In genomic region chr9:107231539-107232139, GRCm38 (mm10) we compare ENCODE assay signal across 8 mouse cellular contexts. TPM values are rescaled to one million over a fixed set of nuclear protein-coding genes. Genes with fewer than 3 reads are reported as not detected.
DNase-seq lines count a peak whose midpoint lies in the region; ATAC-seq and TF ChIP-seq lines count a peak whose summit lies in the region.

Gene Dock3 (minus strand): TSS chr9:107231909.

- TF ChIP-seq POLR2A in kidney, adult 2 months (IDR thresholded peaks at IDR 0.05; ENCODE audit: low read depth, low read length): no peak

- H3K27ac ChIP-seq in kidney, adult 2 months (ENCODE audit: insufficient read depth, low read depth, low read length): no peak within 1 kb of the TSS
- peak within 1 kb of the TSS; percentile 86 for H3K27ac ChIP-seq in hindbrain, embryonic 16.5 days (ENCODE audit: low read depth, low read length)
- peak within 1 kb of the TSS; percentile 90 for H3K27ac ChIP-seq in midbrain, embryonic 10.5 days (replicated peaks)
- no peak within 1 kb of the TSS for H3K27ac ChIP-seq in stomach, embryonic 14.5 days (ENCODE audit: low read length)

- intact Hi-C loops in left cerebral cortex, postnatal 36 days (cut with DNase I): no loop called here

- peaks cover 8% of the 10 kb centered on the region for H3K27me3 ChIP-seq in kidney, adult 2 months (replicated peaks; ENCODE audit: control insufficient read depth, insufficient read depth, low read length)
- peaks cover 10% of the 10 kb centered on the region for H3K27me3 ChIP-seq in hindbrain, embryonic 16.5 days (replicated peaks; ENCODE audit: control insufficient read depth, insufficient read depth, low read length)
- peaks cover 85% of the 10 kb centered on the region for H3K27me3 ChIP-seq in midbrain, embryonic 10.5 days (ENCODE audit: low read depth, poor library complexity, severe bottlenecking)
- H3K27me3 ChIP-seq in stomach, embryonic 14.5 days (ENCODE audit: control insufficient read depth, insufficient read depth, low read length): peaks cover 68% of the 10 kb centered on the region

- DNase-seq in kidney, adult 2 months: peak; percentile 32
- no peak for DNase-seq in kidney, adult 11 months
- peak; percentile 91 to 93 for DNase-seq in cerebellum, postnatal 25 days
- DNase-seq in frontal cortex, postnatal 36 days (ENCODE audit: low spot score in 2 of 2): peak; percentile 82 to 84
- peak; percentile 81 to 91 for DNase-seq in left cerebral cortex, postnatal 36 days (ENCODE audit: low spot score in 2 of 2)
- DNase-seq in midbrain, embryonic 10.5 days (ENCODE audit: low spot score): peak; percentile 78

- H3K9me3 ChIP-seq in hindbrain, embryonic 16.5 days (ENCODE audit: control insufficient read depth, low read length): no peaks in the 10 kb centered on the region
- no peaks in the 10 kb centered on the region for H3K9me3 ChIP-seq in midbrain, embryonic 10.5 days (replicated peaks)
- H3K9me3 ChIP-seq in stomach, embryonic 14.5 days (ENCODE audit: control insufficient read depth, low read depth, low read length): no peaks in the 10 kb centered on the region

- no peak for TF ChIP-seq CTCF in kidney, adult 2 months (conservative IDR thresholded peaks at IDR 0.05; ENCODE audit: insufficient read depth, insufficient read length, low read depth, low read length)

- peak within 1 kb of the TSS; percentile 71 for H3K4me2 ChIP-seq in hindbrain, embryonic 16.5 days (ENCODE audit: low read length)
- peak within 1 kb of the TSS; percentile 96 for H3K4me2 ChIP-seq in stomach, embryonic 14.5 days (replicated peaks; ENCODE audit: low read depth, low read length)

- under 1% methylated on average over 87 of the region's 87 CpGs for WGBS in kidney, adult 2 months
- under 1% methylated on average over 54 of the region's 87 CpGs for WGBS in hindbrain, embryonic 16.5 days
- WGBS in midbrain, embryonic 10.5 days: under 1% methylated on average over 87 of the region's 87 CpGs
- WGBS in stomach, embryonic 14.5 days: under 1% methylated on average over 73 of the region's 87 CpGs

- no peaks in the 10 kb centered on the region for H3K4me1 ChIP-seq in kidney, adult 2 months (ENCODE audit: control insufficient read depth, insufficient read depth, low read length)
- peaks cover 4% of the 10 kb centered on the region; the same call in 1 of the 2 replicates for H3K4me1 ChIP-seq in hindbrain, embryonic 16.5 days (ENCODE audit: control insufficient read depth, insufficient read depth, low read depth, low read length)
- peaks cover 18% of the 10 kb centered on the region for H3K4me1 ChIP-seq in midbrain, embryonic 10.5 days
- peaks cover 6% of the 10 kb centered on the region; the same call in 1 of the 2 replicates for H3K4me1 ChIP-seq in stomach, embryonic 14.5 days (ENCODE audit: control insufficient read depth, insufficient read depth, low read length)

- ATAC-seq in hindbrain, embryonic 16.5 days: peak; percentile 92
- peak; percentile 78 for ATAC-seq in stomach, embryonic 14.5 days (ENCODE audit: insufficient number of reproducible peaks, insufficient read depth, low FRiP score, low read depth)

- H3K9ac ChIP-seq in hindbrain, embryonic 16.5 days (ENCODE audit: low read depth, low read length): peak within 1 kb of the TSS; percentile 100
- H3K9ac ChIP-seq in stomach, embryonic 14.5 days (replicated peaks; ENCODE audit: low read depth, low read length): peak within 1 kb of the TSS; percentile 28; the same call in 1 of the 2 replicates

- no peaks in the 10 kb centered on the region for H3K36me3 ChIP-seq in kidney, adult 2 months (ENCODE audit: control insufficient read depth, insufficient read depth, low read length)
- H3K36me3 ChIP-seq in hindbrain, embryonic 16.5 days (ENCODE audit: control insufficient read depth, insufficient read depth, low read length): no peaks in the 10 kb centered on the region
- H3K36me3 ChIP-seq in midbrain, embryonic 10.5 days: no peaks in the 10 kb centered on the region
- no peaks in the 10 kb centered on the region for H3K36me3 ChIP-seq in stomach, embryonic 14.5 days (ENCODE audit: control insufficient read depth, insufficient read depth, low read length)

- peak within 1 kb of the TSS; percentile 67 for H3K4me3 ChIP-seq in kidney, adult 2 months (ENCODE audit: insufficient read depth, low read depth, low read length)
- H3K4me3 ChIP-seq in hindbrain, embryonic 16.5 days (ENCODE audit: low read length): peak within 1 kb of the TSS; percentile 94
- H3K4me3 ChIP-seq in midbrain, embryonic 10.5 days: peak within 1 kb of the TSS; percentile 75
- H3K4me3 ChIP-seq in stomach, embryonic 14.5 days (ENCODE audit: low read depth, low read length): peak within 1 kb of the TSS; percentile 48

RNA-seq across cellular contexts. Expression of gene Dock3, which starts in this region (rescaled TPM):
- polyA plus RNA-seq in kidney, adult 2 months (2012; rRNA removed): 0.23 and 0.45 TPM in 2 replicates
- 14.4 and 15.7 TPM in 2 replicates for polyA plus RNA-seq in hindbrain, embryonic 16.5 days (2015; fragmentation: Nextera tagmentation; extraction: Ambion mirVana)
- 100 to 1,000 TPM; 209 to 235 TPM for total RNA-seq in left cerebral cortex, postnatal 36 days (2021)
- polyA plus RNA-seq in midbrain, embryonic 10.5 days (2016; fragmentation: Nextera tagmentation; extraction: Ambion mirVana): 4.2 and 4.4 TPM in 2 replicates
- polyA plus RNA-seq in stomach, embryonic 14.5 days (2014; fragmentation: Nextera tagmentation; extraction: Ambion mirVana): 0.88 and 1.6 TPM in 2 replicates

Comparison
In these comparisons a context has a peak if more than half of its experiments do, and no peak if none do; other contexts are left out.
1. Peak in DNase-seq and H3K4me3 ChIP-seq in kidney, adult 2 months; RNA of the gene not detected or under 1 TPM.
2. H3K27ac ChIP-seq: peak in hindbrain, embryonic 16.5 days (single experiment) and midbrain, embryonic 10.5 days (single experiment); none in kidney, adult 2 months (single experiment) and stomach, embryonic 14.5 days (single experiment).
3. Peak in every context shown above with its lines, with median percentiles within 50 percentile points of each other: H3K4me3 ChIP-seq.